Mouse (Mus musculus) heart, postnatal 25 days (tissue): ENCODE data around the gene Gtf3c5. TPM values are rescaled to one million over a fixed set of nuclear protein-coding genes. Genes with fewer than 3 reads are reported as not detected.

Source experiments
- DNase-seq: peaks from one replicate; pipeline ENCODE4 v3.0.0; 2022; ENCODE audit warnings: low spot score
- intact Hi-C: fragments of 180-260 bp; cut with DNase I; formaldehyde crosslinking; loops from one replicate; pipeline ENCODE4 v1.15.1; 2025
- microRNA-seq: library from miRNA; unstranded; fragments of <30 nt; microRNA quantifications from one replicate; pipeline ENCODE4 v1.2.0, GENCODE M21; 2022
- total RNA-seq, 2 experiments: library from RNA; stranded (reverse); gene quantifications; 2 replicates each; pipeline ENCODE4 v1.2.3; 2021

The Gtf3c5 gene
- total RNA-seq, 2 experiments from 2014 or later = 11.5 to 11.6 TPM

DNA sequence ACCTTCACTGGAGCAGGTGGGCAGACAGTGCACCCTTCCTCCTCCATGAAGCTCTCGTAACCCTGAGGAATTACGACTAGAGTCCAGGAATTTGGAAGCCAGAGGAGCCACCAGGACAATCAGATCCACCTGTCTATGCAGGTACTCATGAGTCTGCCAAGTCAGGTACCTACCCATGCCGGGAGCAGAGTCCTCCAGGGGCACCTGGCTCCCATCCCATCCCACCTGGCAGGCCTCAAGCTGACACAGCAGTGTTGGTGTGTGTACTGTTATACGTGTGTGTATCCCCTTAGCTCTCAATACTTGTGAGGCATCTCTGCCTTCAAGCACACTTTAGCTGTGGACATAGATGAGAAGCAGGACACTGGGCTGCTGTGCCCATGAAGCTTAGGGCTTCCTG lies 61.4 kb downstream of the Gtf3c5 start:
- no peak for DNase-seq
- intact Hi-C loops = no loop called here

DNA sequence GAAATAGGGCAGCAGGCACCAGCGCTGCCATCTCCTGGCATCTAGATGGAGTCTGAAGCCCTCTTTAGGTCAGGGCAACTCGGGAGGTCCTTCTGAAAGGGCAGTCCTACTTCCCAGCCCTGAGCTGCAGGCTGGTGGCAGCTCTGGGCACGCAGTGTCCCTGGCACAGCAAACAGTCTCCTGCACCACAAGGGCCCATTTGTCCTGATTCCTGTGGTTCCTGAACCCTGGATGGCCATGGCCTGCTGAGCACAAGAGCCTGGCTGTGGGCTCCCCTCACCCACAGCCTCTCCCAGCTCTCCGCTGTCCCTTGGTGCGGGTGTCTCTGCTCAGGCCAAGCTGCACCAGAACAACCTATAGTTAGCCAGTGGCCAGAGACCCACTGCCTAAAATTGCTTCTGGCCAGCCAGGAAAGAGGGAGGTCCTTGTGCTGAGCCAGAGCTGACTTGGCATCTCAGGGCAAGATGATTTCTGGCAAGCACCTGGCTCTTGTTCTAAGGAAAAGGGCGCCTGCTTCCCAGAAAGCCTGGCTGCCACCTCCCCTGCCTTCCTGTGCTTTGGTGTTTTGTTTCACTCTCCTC lies 61.9 kb downstream of the Gtf3c5 start:
- no peak for DNase-seq
- intact Hi-C loops = no loop called here

DNA sequence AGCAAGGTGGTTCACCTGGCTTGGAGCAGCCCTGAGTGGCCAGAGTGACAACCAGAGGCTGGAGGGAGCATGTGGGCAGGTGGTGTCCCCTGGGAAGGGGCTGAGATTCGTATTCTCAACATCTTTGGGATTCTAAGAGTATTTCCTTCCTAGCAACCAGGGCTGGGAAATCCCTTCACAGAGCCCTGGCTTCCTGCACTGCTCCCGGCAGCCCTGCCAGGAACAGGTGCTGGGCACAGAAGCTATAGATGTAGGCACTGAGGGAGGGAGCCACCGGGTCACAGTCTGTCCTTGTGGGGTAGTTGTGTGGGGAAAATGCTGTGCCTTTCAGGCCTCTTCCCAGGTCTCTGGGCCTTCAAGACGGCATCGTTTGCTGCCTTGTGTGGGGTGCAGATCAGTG lies 63.0 kb downstream of the Gtf3c5 start:
- intact Hi-C loops = no loop called here
- no peak for DNase-seq

DNA sequence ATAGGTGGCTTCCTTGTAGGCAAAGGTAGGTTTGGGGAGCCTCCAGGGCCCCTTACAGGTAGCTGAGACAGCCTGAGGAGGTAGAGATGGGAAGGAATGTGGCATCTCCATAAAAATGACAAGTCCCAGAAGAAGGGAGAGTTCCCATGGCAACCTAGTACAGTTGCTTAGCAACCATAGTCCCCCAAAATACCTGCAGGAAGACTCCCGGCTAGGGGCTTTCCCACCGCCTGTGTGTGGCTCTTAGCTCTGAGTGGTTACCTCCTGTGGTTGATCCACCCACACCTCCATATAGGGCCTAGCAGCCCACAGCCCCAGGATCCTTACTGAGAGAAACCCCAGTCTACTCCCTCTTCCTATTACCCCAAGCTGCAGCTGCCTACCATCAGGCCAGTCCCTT lies 65.3 kb downstream of the Gtf3c5 start:
- intact Hi-C loops = no loop called here
- no peak for DNase-seq

DNA sequence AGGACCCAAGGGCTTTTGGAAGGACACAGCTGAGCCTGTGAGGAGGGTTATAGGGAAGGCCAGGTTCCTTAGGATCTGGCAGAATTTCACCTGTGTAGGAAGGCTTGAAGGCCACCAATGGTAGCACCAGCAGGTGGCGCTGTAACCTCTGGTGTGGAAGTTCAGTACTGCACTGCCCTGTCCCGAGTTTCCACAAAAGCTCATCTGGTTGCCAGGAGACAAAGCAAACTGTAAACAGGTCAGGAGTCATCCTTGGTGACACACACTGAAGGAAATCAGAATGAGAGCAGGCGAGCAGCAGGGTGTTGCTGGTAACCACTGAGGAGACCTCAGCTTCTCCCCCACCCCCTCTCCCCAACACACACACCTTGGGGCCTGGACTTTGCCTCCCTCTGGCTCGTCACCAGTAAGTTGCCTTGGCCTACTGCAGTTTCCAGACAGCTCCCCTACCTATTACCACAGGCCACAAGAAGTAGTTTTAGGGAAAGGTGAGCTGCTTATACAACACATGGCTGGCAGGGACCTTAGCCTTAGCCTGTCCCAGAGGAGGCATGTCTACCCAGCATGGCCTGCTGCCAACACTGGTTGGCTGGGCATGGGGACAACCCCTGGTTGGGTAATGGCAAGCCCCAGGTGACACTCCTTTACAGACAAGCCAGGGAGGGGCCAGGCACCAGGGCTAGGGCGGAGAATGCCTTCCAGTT lies 66.2 kb downstream of the Gtf3c5 start:
- no peak for DNase-seq
- intact Hi-C loops = no loop called here

Small RNAs within 50 kb of the gene (microRNA-seq; reads per million reads assigned to microRNA genes)
- gene Gm22824 = not detected

Other genes starting within 250 kb of the Gtf3c5 start
- gene Ppp1r26, start 137.0 kb downstream of the Gtf3c5 start, total RNA-seq = 1 to 10 TPM; 4.2 to 4.6 TPM
- not detected for gene 1700007K13Rik, start 117.4 kb downstream of the Gtf3c5 start, total RNA-seq
- gene Mrps2, start 115.7 kb downstream of the Gtf3c5 start, total RNA-seq = 10 to 100 TPM; 43.0 to 43.9 TPM
- gene Gbgt1, start 86.9 kb downstream of the Gtf3c5 start, total RNA-seq = 1 to 10 TPM; 1.7 to 3.1 TPM
- gene Gm10134, start 77.7 kb downstream of the Gtf3c5 start, total RNA-seq = 1 to 10 TPM in 1 of 2 experiments, not detected in 1; 1.4 TPM
- gene Ralgds, start 70.6 kb downstream of the Gtf3c5 start, total RNA-seq = 10 to 100 TPM; 11.9 to 13.8 TPM
- not detected for gene Cel, start 20.3 kb downstream of the Gtf3c5 start, total RNA-seq
- not detected for gene Gfi1b, start 38.2 kb upstream of the Gtf3c5 start, total RNA-seq
- gene Tsc1, start 57.5 kb upstream of the Gtf3c5 start, total RNA-seq = 10 to 100 TPM; 23.5 to 24.7 TPM
- under 1 TPM in 1 of 2 experiments, not detected in 1; 0.52 TPM for gene Spaca9, start 116.0 kb upstream of the Gtf3c5 start, total RNA-seq
- gene Ak8, start 116.4 kb upstream of the Gtf3c5 start, total RNA-seq = not detected